Mouse (Mus musculus) colon, adult 2 months (tissue): Measurements from ENCODE around the gene Cyb5d1. TPM values are rescaled to one million over a fixed set of nuclear protein-coding genes. Genes with fewer than 3 reads are reported as not detected.

ENCODE experiments used
- polyA plus RNA-seq: library from polyadenylated mRNA; depleted of rRNA; stranded (reverse); fragments of >200 nt; gene quantifications from 2 replicates; pipeline ENCODE4 v1.2.3, GENCODE M21; 2012; rRNA removed

The Cyb5d1 gene
- 10.1 and 11.7 TPM in 2 replicates for polyA plus RNA-seq

DNA sequence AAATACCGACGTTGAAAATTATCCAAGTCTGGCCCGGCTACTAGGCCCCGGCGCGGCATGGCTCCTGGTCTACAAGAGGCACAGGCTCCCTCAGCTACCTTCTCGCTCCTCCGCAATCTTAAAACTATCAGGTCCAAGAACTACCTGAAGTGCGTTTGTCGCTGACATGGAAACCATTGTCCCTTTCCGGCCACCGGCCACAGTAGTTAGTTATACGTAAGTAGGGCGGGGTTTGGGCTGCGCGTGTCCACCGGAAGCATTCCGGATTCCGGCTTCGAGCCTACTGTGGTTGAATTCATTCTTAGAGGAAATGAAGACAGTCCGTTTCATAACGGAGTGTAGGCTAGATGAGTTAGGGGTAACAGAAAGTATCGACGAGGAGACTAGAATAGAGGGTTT, at the start of gene Cyb5d1, which contains the start of gene Naa38:
Gene Cyb5d1 (minus strand): TSS at position 397 of the 399 bp plus-strand sequence.
Gene Naa38 (plus strand): TSS at position 253 of the 399 bp plus-strand sequence.

DNA sequence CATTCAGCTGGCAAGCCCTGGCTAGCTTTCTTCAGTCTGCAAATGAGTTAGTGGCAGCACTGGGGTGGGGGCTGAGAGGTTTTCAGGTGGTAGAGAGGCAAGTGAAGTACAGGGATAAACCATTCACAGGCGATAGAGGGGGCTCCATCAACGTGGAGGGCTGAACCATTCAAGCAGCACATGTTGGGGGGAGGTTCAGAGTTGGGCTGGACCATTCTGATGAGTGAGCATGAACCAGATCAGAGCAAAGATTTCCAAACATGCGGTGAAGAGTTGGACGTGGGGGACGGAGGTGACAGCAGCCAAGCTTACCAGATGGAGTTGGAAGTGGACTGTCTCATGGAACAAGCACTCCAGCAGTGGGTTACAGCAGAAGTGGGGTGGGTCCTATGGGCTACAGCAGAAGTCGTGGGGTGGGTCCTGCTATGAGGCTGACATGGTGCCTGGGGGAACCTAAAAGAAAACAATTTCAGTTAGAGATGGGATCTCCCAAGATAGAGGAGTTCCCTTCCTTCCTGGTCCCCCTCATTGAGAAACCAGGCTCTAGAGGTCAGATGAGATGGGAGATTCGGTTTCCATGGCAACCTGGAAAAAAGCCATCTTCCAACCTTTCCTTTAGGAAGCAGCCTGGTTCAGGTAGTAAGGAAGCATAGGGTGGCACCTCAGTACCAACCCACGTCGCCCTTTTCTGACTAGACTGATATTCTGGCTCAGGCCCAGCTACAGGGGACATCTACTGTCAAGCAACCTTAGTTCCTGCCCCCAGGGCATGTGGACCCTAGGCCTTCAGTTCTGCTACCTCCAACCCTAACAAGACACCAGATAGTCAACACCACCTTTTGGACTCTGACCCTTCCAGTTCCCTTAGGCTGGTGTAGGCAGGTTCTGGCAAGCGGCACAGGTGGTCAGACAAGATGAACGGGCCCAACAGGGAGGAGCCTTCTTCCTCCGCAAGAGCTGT, 18.1 kb upstream of the Cyb5d1 start, which contains the start of gene Kdm6b:
Gene Kdm6b (minus strand): TSS at position 455 of the 961 bp plus-strand sequence.

DNA sequence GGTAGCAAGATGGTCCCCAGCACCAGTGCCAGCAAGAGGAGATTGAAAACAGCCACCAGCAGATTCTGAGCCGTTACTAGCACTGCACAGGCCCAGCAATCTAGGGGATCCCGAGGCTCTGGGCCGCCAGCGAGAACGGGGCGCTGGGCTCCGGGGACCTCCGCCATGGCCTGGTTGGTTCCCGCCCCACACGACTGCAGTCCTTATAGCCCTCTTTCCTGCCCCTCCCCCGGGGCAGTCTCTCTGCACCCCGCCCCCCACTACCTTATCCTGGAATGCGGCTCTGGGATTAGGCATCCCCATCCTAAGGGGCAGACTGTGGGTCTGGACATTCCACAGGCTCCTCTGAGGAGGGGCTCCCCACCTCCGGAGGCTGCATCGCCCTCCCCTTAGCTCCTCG, 2.6 kb upstream of the Cyb5d1 start, which contains the start of gene Tmem88:
Gene Tmem88 (minus strand): TSS at position 176 of the 400 bp plus-strand sequence.

DNA sequence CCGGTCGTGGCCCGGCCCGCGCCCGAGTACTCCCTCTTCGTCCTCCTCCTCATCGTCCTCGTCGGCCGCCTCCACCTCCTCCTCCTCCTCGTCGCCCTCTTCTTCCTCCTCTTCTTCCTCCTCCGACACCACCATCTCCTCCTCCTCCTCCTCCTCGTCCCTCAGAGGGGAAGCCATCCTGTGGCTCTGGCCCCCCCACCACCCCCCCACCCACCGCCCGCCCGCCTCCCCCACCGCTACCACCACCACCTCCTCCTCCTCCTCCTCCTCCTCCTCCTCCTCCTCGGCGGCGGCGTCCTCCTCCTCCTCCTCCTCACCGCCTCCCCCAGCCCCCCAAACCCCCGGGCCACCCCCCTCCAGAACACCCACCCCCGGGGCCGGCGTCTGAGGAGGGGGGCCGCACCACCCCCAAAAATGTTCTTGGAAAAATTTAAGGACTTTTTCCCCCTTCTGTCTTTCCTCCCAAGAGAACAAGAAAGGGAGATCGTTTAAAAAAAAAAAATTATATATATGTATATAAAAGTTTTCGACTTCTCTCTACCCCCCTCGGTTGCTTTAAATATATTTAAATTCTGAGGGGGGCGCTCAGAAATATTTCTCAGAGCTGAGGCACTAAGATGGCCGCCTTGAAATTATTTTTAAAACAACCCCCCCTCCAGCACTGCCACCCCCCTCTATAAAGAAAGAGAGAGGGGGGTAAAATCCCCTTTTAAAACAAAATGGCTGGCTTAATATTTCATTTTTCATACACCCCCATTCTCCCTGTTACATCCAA, 26.0 kb downstream of the Cyb5d1 start, which contains the start of gene Chd3:
Gene Chd3 (minus strand): TSS at position 192 of the 775 bp plus-strand sequence.

Other genes with a start within 250 kb of the Cyb5d1 start
- 0.07 TPM in 1 of 2 replicates, not detected in the other for gene Alox12b, start 238.6 kb downstream of the Cyb5d1 start, polyA plus RNA-seq
- gene Alox8, start 197.8 kb downstream of the Cyb5d1 start, polyA plus RNA-seq = 0.05 TPM in 1 of 2 replicates, not detected in the other
- gene Gucy2e, start 158.6 kb downstream of the Cyb5d1 start, polyA plus RNA-seq = not detected in 2 replicates
- gene Cntrob, start 71.9 kb downstream of the Cyb5d1 start, polyA plus RNA-seq = 8.3 and 8.5 TPM in 2 replicates
- gene Trappc1, start 71.7 kb downstream of the Cyb5d1 start, polyA plus RNA-seq = 27.2 and 27.3 TPM in 2 replicates
- gene Kcnab3, start 69.4 kb downstream of the Cyb5d1 start, polyA plus RNA-seq = 1.3 TPM in 2 replicates
- 1.2 and 1.4 TPM in 2 replicates for gene Rnf227, start 55.2 kb downstream of the Cyb5d1 start, polyA plus RNA-seq
- 101 and 103 TPM in 2 replicates for gene Chd3, start 26.2 kb downstream of the Cyb5d1 start, polyA plus RNA-seq
- 150 and 174 TPM in 2 replicates for gene Naa38, start 144 bp downstream of the Cyb5d1 start, polyA plus RNA-seq
- gene Tmem88, start 2.6 kb upstream of the Cyb5d1 start, polyA plus RNA-seq = 12.4 and 25.4 TPM in 2 replicates
- gene Kdm6b, start 18.0 kb upstream of the Cyb5d1 start, polyA plus RNA-seq = 15.5 and 18.5 TPM in 2 replicates
- gene Dnah2, start 153.5 kb upstream of the Cyb5d1 start, polyA plus RNA-seq = 0.44 and 0.93 TPM in 2 replicates
- 1.1 and 1.8 TPM in 2 replicates for gene Efnb3, start 164.6 kb upstream of the Cyb5d1 start, polyA plus RNA-seq
- gene Wrap53, start 184.6 kb upstream of the Cyb5d1 start, polyA plus RNA-seq = 13.9 and 18.2 TPM in 2 replicates
- gene Trp53, start 184.7 kb upstream of the Cyb5d1 start, polyA plus RNA-seq = 69.1 and 71.7 TPM in 2 replicates
- 6.2 and 6.3 TPM in 2 replicates for gene Atp1b2, start 210.3 kb upstream of the Cyb5d1 start, polyA plus RNA-seq
- gene Shbg, start 222.3 kb upstream of the Cyb5d1 start, polyA plus RNA-seq = not detected in 2 replicates
- 1.3 and 1.8 TPM in 2 replicates for gene Sat2, start 226.4 kb upstream of the Cyb5d1 start, polyA plus RNA-seq
- 40.4 and 45.3 TPM in 2 replicates for gene Fxr2, start 237.4 kb upstream of the Cyb5d1 start, polyA plus RNA-seq